Mouse (Mus musculus): ENCODE results near the gene Plac8. TPM values are rescaled to one million over a fixed set of nuclear protein-coding genes. Genes with fewer than 3 reads are reported as not detected.

The Plac8 gene
- total and polyA plus RNA-seq, 3 experiments: 4.9 to 10.6 TPM; not detected in 1

DNA sequence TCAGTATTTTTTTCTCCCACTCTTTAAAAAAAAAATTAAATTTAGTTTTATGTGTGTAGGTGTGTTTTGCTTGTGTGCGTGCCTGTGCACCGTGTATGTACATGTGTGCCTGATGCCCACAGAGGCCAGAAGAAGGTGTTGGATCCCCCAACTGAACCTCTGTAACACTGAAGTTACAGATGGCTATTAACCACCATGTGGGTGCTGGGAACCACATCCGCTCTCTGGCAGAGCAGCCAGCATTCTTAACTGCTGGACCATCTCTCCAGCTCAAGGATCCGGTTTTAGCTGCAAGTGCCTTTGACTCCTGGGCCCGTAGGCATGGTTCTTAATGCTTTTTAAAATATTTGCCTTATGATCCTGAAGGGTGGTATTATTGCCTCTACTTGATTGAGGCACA is 1.2 kb upstream of the Plac8 start:
- H3K4me1 ChIP-seq (ENCODE audit: control insufficient read depth in 1 of 2, insufficient read depth in 2 of 2, low read length in 2 of 2): peaks cover 10 to 15% of the 10 kb centered on the region in 2 experiments
- peaks cover 0 to 15% of the 10 kb centered on the region in 2 experiments; a peak in 2 of 4 replicates for H3K36me3 ChIP-seq (ENCODE audit: control insufficient read depth in 1 of 2, insufficient read depth in 2 of 2, low read length in 2 of 2)
- no peak overlapping the region for H3K4me3 ChIP-seq (ENCODE audit: control insufficient read depth in 1 of 2, insufficient read depth in 1 of 2, low read depth in 2 of 2, low read length in 2 of 2)
- no peak for TF ChIP-seq EP300 (IDR thresholded peaks at IDR 0.05; ENCODE audit: low read depth in 1 of 2, low read length in 2 of 2)
- DNase-seq (ENCODE audit: low read depth, low spot score): no peak
- no peaks in the 10 kb centered on the region for H3K79me2 ChIP-seq (ENCODE audit: control insufficient read depth, insufficient read depth, low read length, poor library complexity)
- H3K27ac ChIP-seq (ENCODE audit: control insufficient read depth, low read depth, low read length): no peak overlapping the region
- no peaks in the 10 kb centered on the region for H3K9me3 ChIP-seq (replicated peaks; ENCODE audit: insufficient read depth, low read length)
- H3K9ac ChIP-seq (ENCODE audit: control insufficient read depth, low read depth, low read length, poor library complexity, severe bottlenecking): no peak overlapping the region
- H3K27me3 ChIP-seq (ENCODE audit: control insufficient read depth in 1 of 2, insufficient read depth in 2 of 2, low read length in 2 of 2): no peaks in the 10 kb centered on the region

DNA sequence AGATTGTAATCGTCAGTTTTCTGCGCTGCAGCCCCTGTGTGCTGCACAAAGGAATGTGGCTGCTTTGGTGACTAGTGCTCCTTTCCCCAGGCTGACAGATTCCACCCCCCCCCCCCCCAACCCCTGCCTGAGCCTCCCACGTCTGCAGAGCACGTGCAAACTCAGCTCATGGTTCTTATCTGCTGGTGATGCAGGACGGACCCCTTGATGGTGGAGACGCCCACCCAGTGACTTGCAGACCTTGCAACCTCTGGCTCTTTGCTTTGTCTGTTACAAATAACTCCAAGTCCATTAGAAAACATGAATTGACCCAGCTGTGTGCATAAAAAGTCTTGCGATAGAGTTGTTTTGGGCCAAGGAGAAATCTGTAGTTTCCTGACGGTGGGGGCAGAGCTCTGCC is 1.3 kb downstream of the Plac8 start:
- peak overlapping the region; percentile 68 for H3K27ac ChIP-seq (ENCODE audit: control insufficient read depth, low read depth, low read length)
- no peaks in the 10 kb centered on the region for H3K27me3 ChIP-seq (ENCODE audit: control insufficient read depth in 1 of 2, insufficient read depth in 2 of 2, low read length in 2 of 2)
- H3K4me1 ChIP-seq (ENCODE audit: control insufficient read depth in 1 of 2, insufficient read depth in 2 of 2, low read length in 2 of 2): peaks cover 8 to 22% of the 10 kb centered on the region in 2 experiments
- peak overlapping the region; percentile 69 for H3K9ac ChIP-seq (ENCODE audit: control insufficient read depth, low read depth, low read length, poor library complexity, severe bottlenecking)
- no peaks in the 10 kb centered on the region for H3K79me2 ChIP-seq (ENCODE audit: control insufficient read depth, insufficient read depth, low read length, poor library complexity)
- no peaks in the 10 kb centered on the region for H3K9me3 ChIP-seq (replicated peaks; ENCODE audit: insufficient read depth, low read length)
- H3K4me3 ChIP-seq (ENCODE audit: control insufficient read depth in 1 of 2, insufficient read depth in 1 of 2, low read depth in 2 of 2, low read length in 2 of 2): peak overlapping the region; percentile 53 to 60
- H3K36me3 ChIP-seq (ENCODE audit: control insufficient read depth in 1 of 2, insufficient read depth in 2 of 2, low read length in 2 of 2): peaks cover 0 to 28% of the 10 kb centered on the region in 2 experiments; a peak in 2 of 4 replicates
- no peak for TF ChIP-seq POLR2AphosphoS5 (IDR thresholded peaks at IDR 0.05; ENCODE audit: borderline replicate concordance, low read depth, low read length)
- 0 out of 4 replicates have a peak, but pooled peaks of 1 of the 2 experiments have one; percentile 5 for TF ChIP-seq EP300 (IDR thresholded peaks at IDR 0.05; ENCODE audit: low read depth in 1 of 2, low read length in 2 of 2)
- TF ChIP-seq MAX (IDR thresholded peaks at IDR 0.05; ENCODE audit: low read length): no peak
- no peak for TF ChIP-seq E2F4 (IDR thresholded peaks at IDR 0.05; ENCODE audit: borderline replicate concordance, low read depth, low read length)
- no peak for TF ChIP-seq ETS1 (IDR thresholded peaks at IDR 0.05; ENCODE audit: low read depth, low read length)
- TF ChIP-seq POLR2A (IDR thresholded peaks at IDR 0.05; ENCODE audit: control insufficient read depth in 1 of 2, insufficient read depth in 1 of 2, low read depth in 1 of 2, low read length in 2 of 2, poor library complexity in 1 of 2): no peak
- TF ChIP-seq BHLHE40 (IDR thresholded peaks at IDR 0.05; ENCODE audit: borderline replicate concordance, low read depth, low read length): peak; percentile 83
- no peak for TF ChIP-seq ZC3H11A (IDR thresholded peaks at IDR 0.05; ENCODE audit: low read depth, low read length)
- no peak for TF ChIP-seq RCOR1 (IDR thresholded peaks at IDR 0.05; ENCODE audit: low read depth, low read length)
- no peak for TF ChIP-seq USF2 (IDR thresholded peaks at IDR 0.05; ENCODE audit: borderline replicate concordance in 1 of 2, insufficient read depth in 1 of 2, low read depth in 1 of 2, low read length in 2 of 2)
- no peak for TF ChIP-seq MYC (IDR thresholded peaks at IDR 0.05; ENCODE audit: low read depth, low read length)
- TF ChIP-seq MXI1 (IDR thresholded peaks at IDR 0.05; ENCODE audit: low read depth, low read length): no peak
- no peak for TF ChIP-seq GATA1 (IDR thresholded peaks at IDR 0.05; ENCODE audit: low read depth, low read length)
- no peak for TF ChIP-seq JUND (IDR thresholded peaks at IDR 0.05; ENCODE audit: low read depth, low read length)
- no peak for TF ChIP-seq ZKSCAN1 (IDR thresholded peaks at IDR 0.05; ENCODE audit: low read depth, low read length)
- no peak for TF ChIP-seq HCFC1 (IDR thresholded peaks at IDR 0.05; ENCODE audit: low read depth, low read length)
- no peak for TF ChIP-seq TCF12 (IDR thresholded peaks at IDR 0.05; ENCODE audit: low read depth, low read length)
- no peak for TF ChIP-seq ELF1 (IDR thresholded peaks at IDR 0.05; ENCODE audit: low read depth, low read length)
- peak; percentile 38 for DNase-seq (ENCODE audit: low read depth, low spot score)
